Mouse (Mus musculus): Measurements from ENCODE around the gene Jak3.

- TF ChIP-seq CTCF (IDR thresholded peaks at IDR 0.05; ENCODE audit: insufficient read depth, low read depth, low read length), result no peak
- TF ChIP-seq POLR2A (IDR thresholded peaks at IDR 0.05; ENCODE audit: insufficient read depth, low read depth, low read length), result no peak
Observed at GRCm38 (mm10) chr8:71630761-71631160, 45.3 kb upstream of the Jak3 start.
